Mouse (Mus musculus): ENCODE measurements at regions not wholly inside any gene's neighbourhood (a gene's known extent, or its start where the extent isn't known, plus 50 kb on each side); places are given as distances from the start of the nearest gene placed in this dataset.

GRCm38 (mm10) chr9:53006085-53006484 lies 241.8 kb downstream of the Ddx10 start:
- TF ChIP-seq POLR2A (IDR thresholded peaks at IDR 0.05; ENCODE audit: borderline replicate concordance, extremely low read depth, insufficient read depth, insufficient read length, poor library complexity, severe bottlenecking): no peak
- no peak for TF ChIP-seq CTCF (IDR thresholded peaks at IDR 0.05; ENCODE audit: borderline replicate concordance, extremely low read depth, insufficient read depth, insufficient read length)

Measured in brain, embryonic 14.5 days (tissue).